Mouse (Mus musculus) hindbrain, embryonic 14.5 days (tissue): ENCODE measurements around the gene Zeb2. TPM values are rescaled to one million over a fixed set of nuclear protein-coding genes. Genes with fewer than 3 reads are reported as not detected.
A peak's percentile ranks its signal among the peaks of the same experiment; 100 is the strongest.
"Not testable (repeated sequence)": the region's sequence is repeated elsewhere in the genome, so short reads cannot be mapped to it uniquely, and the experiment has no call there.

Experiments used
- ATAC-seq: fragments of 200-750 bp; cut with Nextera tagmentation; 2 replicates; pipeline ENCODE4 v1.8.0; 2017; ENCODE audit warnings: moderate number of reproducible peaks, mild to moderate bottlenecking, moderate TSS enrichment, moderate library complexity; ENCODE audit not compliant: low FRiP score
- DNase-seq: peaks from one replicate; pipeline ENCODE4 v3.0.0-alpha.2; 2015; ENCODE audit warnings: low spot score
- H3K27ac ChIP-seq: fragments of 300-500 bp; sonication (generic); 2 replicates; pipeline ENCODE4 v1.5.1; 2014; ENCODE audit warnings: mild to moderate bottlenecking, moderate library complexity
- H3K27me3 ChIP-seq: fragments of 300-500 bp; sonication (generic); 2 replicates; pipeline ENCODE4 v1.6.1; 2014; ENCODE audit warnings: mild to moderate bottlenecking, low read length, mixed read lengths; ENCODE audit not compliant: control insufficient read depth, insufficient read depth
- H3K36me3 ChIP-seq: fragments of 300-500 bp; sonication (generic); replicated peaks from 2 replicates; pipeline ENCODE4 v1.6.1; 2014; ENCODE audit not compliant: control insufficient read depth, insufficient read depth
- H3K4me1 ChIP-seq: fragments of 300-500 bp; sonication (generic); replicated peaks from 2 replicates; pipeline ENCODE4 v1.6.1; 2014; ENCODE audit warnings: antibody characterized with exemption, low read length, mixed read lengths; ENCODE audit not compliant: control insufficient read depth, insufficient read depth
- H3K4me2 ChIP-seq: fragments of 300-500 bp; sonication (generic); replicated peaks from 2 replicates; pipeline ENCODE4 v1.6.1; 2014; ENCODE audit warnings: mild to moderate bottlenecking, moderate library complexity
- H3K4me3 ChIP-seq: fragments of 300-500 bp; sonication (generic); replicated peaks from 2 replicates; pipeline ENCODE4 v1.5.1; 2014; ENCODE audit warnings: mild to moderate bottlenecking, low read length
- H3K9ac ChIP-seq: fragments of 300-500 bp; sonication (generic); 2 replicates; pipeline ENCODE4 v1.6.1; 2014
- H3K9me3 ChIP-seq: fragments of 300-500 bp; sonication (generic); 2 replicates; pipeline ENCODE4 v1.6.1; 2016; ENCODE audit warnings: low read length; ENCODE audit not compliant: control insufficient read depth
- WGBS: fragments of 180-500 bp; shearing (Covaris S2); extraction: QIAGEN DNeasy Blood & Tissue Kit; methylation state at CpG from one replicate; pipeline ENCODE4 v1.1.7; 2014; 5-methylcytosine and 5-hydroxymethylcytosine counted together
- polyA plus RNA-seq: library from polyadenylated mRNA; unstranded; fragments of >200 nt; fragmentation: Nextera tagmentation; extraction: Ambion mirVana; gene quantifications from 2 replicates; pipeline ENCODE4 v1.2.1, GENCODE M21; 2014

Zeb2 gene
- polyA plus RNA-seq, 1 experiment from 2014 or later: 38.8 TPM

- WGBS: 4% methylated on average over 6 of the region's 6 CpGs
- no peak for ATAC-seq
- no peaks in the 10 kb centered on the region for H3K36me3 ChIP-seq
- H3K4me1 ChIP-seq: peaks cover 14% of the 10 kb centered on the region; the same call in 1 of the 2 replicates
- 0 out of 2 replicates have a peak overlapping the region, but pooled peaks have one; percentile 69 for H3K9ac ChIP-seq
- no peaks in the 10 kb centered on the region for H3K9me3 ChIP-seq
- DNase-seq: no peak
- H3K4me2 ChIP-seq: peak overlapping the region; percentile 90
- H3K27ac ChIP-seq: peak overlapping the region; percentile 86
- H3K4me3 ChIP-seq: peak overlapping the region; percentile 66
- no peaks in the 10 kb centered on the region for H3K27me3 ChIP-seq
These were observed 2.0 kb downstream of the Zeb2 start for GRCm38 (mm10) chr2:45115211-45115610.

- peak overlapping the region; percentile 86 for H3K27ac ChIP-seq
- no peak overlapping the region for H3K4me3 ChIP-seq
- 21% methylated on average over 2 of the region's 2 CpGs for WGBS
- ATAC-seq (no peak), DNase-seq (no peak)
- H3K36me3 ChIP-seq: no peaks in the 10 kb centered on the region
- 0 out of 2 replicates have a peak overlapping the region, but pooled peaks have one; percentile 7 for H3K9ac ChIP-seq
- no peaks in the 10 kb centered on the region for H3K9me3 ChIP-seq
- no peaks in the 10 kb centered on the region for H3K27me3 ChIP-seq
- H3K4me2 ChIP-seq: peak overlapping the region; percentile 90
- H3K4me1 ChIP-seq: peaks cover 14% of the 10 kb centered on the region; the same call in 1 of the 2 replicates
These were observed 2.6 kb downstream of the Zeb2 start for GRCm38 (mm10) chr2:45114596-45114995.

- Histone ChIP-seq H3K9ac (0 out of 2 replicates have a peak overlapping the region, but pooled peaks have one; percentile 24), H3K27ac (peak overlapping the region; percentile 64; the same call in 1 of the 2 replicates), H3K4me1 (peaks cover 14% of the 10 kb centered on the region; the same call in 1 of the 2 replicates), H3K4me3 (no peak overlapping the region), H3K4me2 (peak overlapping the region; percentile 74), H3K9me3 (no peaks in the 10 kb centered on the region), H3K27me3 (no peaks in the 10 kb centered on the region), H3K36me3 (no peaks in the 10 kb centered on the region)
- WGBS: 17% methylated on average over 3 of the region's 3 CpGs
- DNase-seq (no peak), ATAC-seq (no peak)
These were observed 3.3 kb downstream of the Zeb2 start for GRCm38 (mm10) chr2:45113912-45114311.

- H3K27ac ChIP-seq: peak overlapping the region; percentile 64
- peak overlapping the region; percentile 74 for H3K4me2 ChIP-seq
- H3K9ac ChIP-seq: peak overlapping the region; percentile 92
- no peaks in the 10 kb centered on the region for H3K9me3 ChIP-seq
- peak overlapping the region; percentile 78 for H3K4me3 ChIP-seq
- ATAC-seq: no peak
- peak; percentile 77 for DNase-seq
- 1% methylated on average over 23 of the region's 25 CpGs for WGBS
- H3K27me3 ChIP-seq: no peaks in the 10 kb centered on the region
- no peaks in the 10 kb centered on the region for H3K36me3 ChIP-seq
- peaks cover 14% of the 10 kb centered on the region; the same call in 1 of the 2 replicates for H3K4me1 ChIP-seq
These were observed 4.1 kb downstream of the Zeb2 start for GRCm38 (mm10) chr2:45112891-45113683.

- 2% methylated on average over 9 of the region's 9 CpGs for WGBS
- Histone ChIP-seq H3K9me3 (no peaks in the 10 kb centered on the region), H3K27me3 (no peaks in the 10 kb centered on the region), H3K27ac (peak overlapping the region; percentile 64), H3K4me1 (peaks cover 14% of the 10 kb centered on the region; the same call in 1 of the 2 replicates), H3K4me3 (peak overlapping the region; percentile 78), H3K9ac (peak overlapping the region; percentile 92), H3K4me2 (peak overlapping the region; percentile 74), H3K36me3 (no peaks in the 10 kb centered on the region)
- no peak for ATAC-seq
- no peak for DNase-seq
These were observed 5.0 kb downstream of the Zeb2 start for GRCm38 (mm10) chr2:45112021-45112747.

- DNase-seq, H3K9me3 ChIP-seq, H3K36me3 ChIP-seq, ATAC-seq, H3K27me3 ChIP-seq: not testable (repeated sequence)
- 5% methylated on average over 3 of the region's 3 CpGs for WGBS
- peaks cover 17% of the 10 kb centered on the region; the same call in 1 of the 2 replicates for H3K4me1 ChIP-seq
- peak overlapping the region; percentile 74 for H3K4me2 ChIP-seq
- H3K27ac ChIP-seq: peak overlapping the region; percentile 97
- H3K4me3 ChIP-seq: peak overlapping the region; percentile 78
- H3K9ac ChIP-seq: peak overlapping the region; percentile 92
These were observed 5.6 kb downstream of the Zeb2 start for GRCm38 (mm10) chr2:45111571-45111970.

GRCm38 (mm10) chr2:45110757-45111411 lies 6.3 kb downstream of the Zeb2 start:
- peak overlapping the region; percentile 74 for H3K4me2 ChIP-seq
- H3K9ac ChIP-seq: peak overlapping the region; percentile 92
- H3K27me3 ChIP-seq: no peaks in the 10 kb centered on the region
- no peak for ATAC-seq
- peaks cover 24% of the 10 kb centered on the region for H3K4me1 ChIP-seq
- H3K36me3 ChIP-seq: no peaks in the 10 kb centered on the region
- DNase-seq: no peak
- H3K9me3 ChIP-seq: no peaks in the 10 kb centered on the region
- H3K4me3 ChIP-seq: peak overlapping the region; percentile 78
- under 1% methylated on average over 20 of the region's 20 CpGs for WGBS
- H3K27ac ChIP-seq: peak overlapping the region; percentile 97

- Histone ChIP-seq H3K27me3 (no peaks in the 10 kb centered on the region), H3K9me3 (no peaks in the 10 kb centered on the region), H3K4me3 (peak overlapping the region; percentile 78), H3K36me3 (no peaks in the 10 kb centered on the region), H3K4me1 (peaks cover 31% of the 10 kb centered on the region), H3K27ac (peak overlapping the region; percentile 97), H3K9ac (peak overlapping the region; percentile 92), H3K4me2 (peak overlapping the region; percentile 74)
- WGBS: under 1% methylated on average over 52 of the region's 54 CpGs
- ATAC-seq: peak; percentile 24
- no peak for DNase-seq
These were observed 7.0 kb downstream of the Zeb2 start for GRCm38 (mm10) chr2:45109951-45110756.
